ENCODE assay signal across 19 mouse cellular contexts in genomic region chr7:41512672-41513071, GRCm38 (mm10). TPM values are rescaled to one million over a fixed set of nuclear protein-coding genes. Genes with fewer than 3 reads are reported as not detected.
"Had no signal": no experiment of that assay in that cellular context is flagged by ENCODE, and none has a peak within 500 bp of the region (broad histone marks: within the 10 kb centered on the region; RNA-seq: fewer than 3 reads in every experiment).

No protein-coding gene starts in this region.

- ATAC-seq: midbrain, embryonic 16.5 days had no signal

- H3K27me3 ChIP-seq: midbrain, embryonic 12.5 days; neural tube, embryonic 13.5 days; neural tube, embryonic 15.5 days had no signal

- H3K27ac ChIP-seq: midbrain, embryonic 10.5 days; midbrain, embryonic 12.5 days; neural tube, embryonic 13.5 days; neural tube, embryonic 15.5 days had no signal

- H3K4me2 ChIP-seq: lung, embryonic 14.5 days; midbrain, embryonic 12.5 days; neural tube, embryonic 13.5 days; neural tube, embryonic 15.5 days had no signal

- DNase-seq: lung, embryonic 14.5 days; lung, postnatal 10 days; lung, postnatal 4 days; midbrain, embryonic 14.5 days; retina, postnatal 1 day; right cerebral cortex, adult 18-20 months; right cerebral cortex, postnatal 25 days; right cerebral cortex, postnatal 4 days; spleen, adult 18-20 months; thymus, adult 18-20 months; thymus, postnatal 14 days; thymus, postnatal 36 days had no signal

- H3K4me1 ChIP-seq: midbrain, embryonic 10.5 days; midbrain, embryonic 12.5 days; neural tube, embryonic 13.5 days; neural tube, embryonic 15.5 days had no signal

- H3K9ac ChIP-seq: lung, embryonic 14.5 days; midbrain, embryonic 12.5 days; neural tube, embryonic 13.5 days; neural tube, embryonic 15.5 days had no signal

- H3K36me3 ChIP-seq: midbrain, embryonic 10.5 days; midbrain, embryonic 12.5 days; neural tube, embryonic 13.5 days; neural tube, embryonic 15.5 days had no signal

- H3K4me3 ChIP-seq: midbrain, embryonic 10.5 days; midbrain, embryonic 12.5 days; myocyte; neural tube, embryonic 13.5 days; neural tube, embryonic 15.5 days had no signal

RNA-seq across cellular contexts. Expression of gene Gm20449, which starts 13.5 kb away (rescaled TPM):
- polyA plus RNA-seq: lung, embryonic 14.5 days; myocyte; small intestine, adult 2 months had no signal
